Mouse (Mus musculus) left cerebral cortex, postnatal 4 days (tissue): ENCODE measurements around the gene B3galt4. TPM values are rescaled to one million over a fixed set of nuclear protein-coding genes. Genes with fewer than 3 reads are reported as not detected.

ENCODE experiments used
- DNase-seq: peaks from one replicate; pipeline ENCODE4 v3.0.0-alpha.2; 2022
- intact Hi-C: fragments of 180-260 bp; cut with DNase I; formaldehyde crosslinking; loops from one replicate; pipeline ENCODE4 v1.15.1; 2025
- total RNA-seq, 2 experiments: library from RNA; stranded (reverse); gene quantifications; 2 replicates each; pipeline ENCODE4 v1.2.3; 2021

The B3galt4 gene
- total RNA-seq, 2 experiments from 2014 or later: 6.6 to 6.8 TPM

DNA sequence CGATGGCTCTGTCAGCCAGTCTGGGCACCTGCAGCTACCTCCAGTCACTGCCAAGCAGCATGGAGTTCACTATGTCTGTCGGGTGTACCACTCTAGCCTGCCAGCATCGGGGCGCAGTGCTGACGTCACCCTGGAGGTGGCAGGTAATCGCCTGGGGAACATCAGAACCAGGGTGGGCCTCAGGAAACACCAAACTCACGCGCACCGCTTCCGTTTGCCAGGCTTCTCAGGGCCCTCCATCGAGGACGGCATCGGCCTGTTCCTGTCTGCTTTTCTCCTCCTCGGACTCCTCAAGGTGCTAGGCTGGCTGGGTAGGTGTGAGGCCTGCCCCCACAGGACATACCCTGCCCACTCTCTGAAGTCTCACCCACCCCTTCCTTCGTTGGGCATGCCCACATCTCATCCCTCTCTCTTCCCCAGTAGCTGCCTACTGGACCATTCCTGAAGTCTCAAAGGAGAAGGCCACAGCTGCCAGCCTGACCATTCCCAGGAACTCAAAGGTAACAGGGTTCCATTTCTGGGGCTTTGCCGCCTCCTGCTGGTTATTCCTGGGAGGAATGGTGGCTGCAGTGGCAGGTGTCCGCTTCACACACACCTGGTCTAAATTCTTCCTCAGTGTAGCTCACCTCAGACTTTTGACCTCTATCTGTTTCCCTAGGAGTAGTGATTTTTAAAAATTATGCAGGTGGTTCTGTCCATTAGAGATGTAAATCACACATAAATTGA is 24.9 kb downstream of the B3galt4 start:
- DNase-seq: no peak
- intact Hi-C loops: no loop called here

DNA sequence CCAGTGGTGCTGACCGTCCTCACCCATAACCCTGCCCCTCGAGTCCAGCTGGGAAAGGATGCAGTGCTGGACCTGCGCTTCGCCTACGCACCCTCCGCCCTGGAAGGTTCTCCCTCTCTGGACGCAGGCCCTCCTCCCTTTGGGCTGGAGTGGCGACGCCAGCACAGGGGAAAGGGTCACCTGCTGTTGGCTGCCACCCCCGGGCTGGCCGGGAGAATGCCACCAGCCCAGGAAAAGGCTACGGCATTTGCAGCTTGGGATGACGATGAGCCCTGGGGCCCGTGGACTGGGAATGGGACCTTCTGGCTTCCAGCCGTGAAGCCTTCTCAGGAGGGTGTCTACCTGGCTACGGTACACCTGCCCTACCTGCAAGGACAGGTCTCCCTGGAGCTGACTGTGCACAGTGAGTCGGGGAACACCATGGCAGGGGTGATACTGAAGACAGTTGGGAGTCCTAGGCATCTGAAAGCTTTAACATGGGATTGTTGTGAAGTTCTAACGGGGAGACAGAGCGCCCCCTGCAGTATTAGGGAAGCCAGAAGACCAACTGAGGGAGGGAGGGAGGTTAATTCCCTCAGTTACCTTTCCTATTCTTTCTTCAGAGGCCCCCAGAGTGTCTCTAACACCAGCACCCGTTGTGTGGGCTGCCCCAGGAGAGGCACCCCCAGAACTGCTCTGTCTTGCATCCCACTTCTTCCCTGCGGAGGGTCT is 25.7 kb downstream of the B3galt4 start:
- DNase-seq: no peak
- intact Hi-C loops: no loop called here

DNA sequence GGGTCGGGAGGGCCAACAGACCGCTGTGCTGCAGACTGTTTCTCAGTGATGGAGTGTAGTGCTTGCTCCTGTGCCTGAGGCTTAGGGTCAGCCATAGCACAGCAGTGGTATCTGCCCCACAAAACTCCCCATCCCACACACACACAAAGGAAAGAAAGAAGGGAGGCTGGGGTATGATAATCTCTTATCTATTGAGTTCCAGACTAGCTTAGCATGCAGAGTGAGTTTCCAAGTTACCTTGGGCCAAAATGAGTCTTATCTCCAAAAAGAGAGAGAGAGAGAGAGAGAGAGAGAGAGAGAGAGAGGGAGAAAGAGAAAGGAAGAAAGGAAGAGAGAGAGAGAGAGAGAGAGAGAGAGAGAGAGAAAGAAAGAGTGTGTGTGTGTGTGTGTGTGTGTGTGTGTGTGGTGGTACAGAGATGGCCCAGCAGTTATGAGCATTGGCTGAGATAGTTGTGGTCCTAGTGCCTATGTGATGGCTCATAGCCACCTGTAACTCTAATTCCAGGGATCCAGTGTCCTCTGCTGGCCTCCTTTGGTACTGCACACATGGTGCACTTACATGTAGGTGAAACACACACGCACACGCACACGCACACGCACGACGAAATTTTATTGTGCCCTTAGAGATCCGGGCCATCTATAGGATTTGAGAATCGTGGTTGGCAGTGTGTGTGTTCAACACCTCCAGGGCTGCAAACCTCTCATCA is 26.6 kb downstream of the B3galt4 start:
- intact Hi-C loops: no loop called here
- no peak for DNase-seq

DNA sequence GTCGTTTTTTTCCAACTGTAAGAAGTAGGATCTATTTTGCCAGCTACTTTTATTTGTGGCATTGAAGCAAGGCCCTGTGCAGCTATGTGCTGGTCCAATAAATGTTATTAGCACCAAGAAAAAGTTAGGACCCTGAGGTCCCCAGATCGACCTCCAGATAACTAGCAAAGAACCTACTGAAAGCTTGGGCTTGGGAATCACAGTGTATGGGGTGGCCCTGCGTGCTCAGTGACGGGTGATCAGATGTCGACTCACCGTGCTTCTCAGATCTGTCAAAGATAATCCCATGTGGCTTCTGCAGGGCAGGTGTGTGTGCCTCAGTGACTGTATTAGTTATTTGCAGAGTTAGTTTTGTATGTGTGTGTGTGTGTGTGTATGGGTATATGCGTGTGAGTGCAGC is 29.9 kb downstream of the B3galt4 start:
- DNase-seq: no peak
- intact Hi-C loops: no loop called here

DNA sequence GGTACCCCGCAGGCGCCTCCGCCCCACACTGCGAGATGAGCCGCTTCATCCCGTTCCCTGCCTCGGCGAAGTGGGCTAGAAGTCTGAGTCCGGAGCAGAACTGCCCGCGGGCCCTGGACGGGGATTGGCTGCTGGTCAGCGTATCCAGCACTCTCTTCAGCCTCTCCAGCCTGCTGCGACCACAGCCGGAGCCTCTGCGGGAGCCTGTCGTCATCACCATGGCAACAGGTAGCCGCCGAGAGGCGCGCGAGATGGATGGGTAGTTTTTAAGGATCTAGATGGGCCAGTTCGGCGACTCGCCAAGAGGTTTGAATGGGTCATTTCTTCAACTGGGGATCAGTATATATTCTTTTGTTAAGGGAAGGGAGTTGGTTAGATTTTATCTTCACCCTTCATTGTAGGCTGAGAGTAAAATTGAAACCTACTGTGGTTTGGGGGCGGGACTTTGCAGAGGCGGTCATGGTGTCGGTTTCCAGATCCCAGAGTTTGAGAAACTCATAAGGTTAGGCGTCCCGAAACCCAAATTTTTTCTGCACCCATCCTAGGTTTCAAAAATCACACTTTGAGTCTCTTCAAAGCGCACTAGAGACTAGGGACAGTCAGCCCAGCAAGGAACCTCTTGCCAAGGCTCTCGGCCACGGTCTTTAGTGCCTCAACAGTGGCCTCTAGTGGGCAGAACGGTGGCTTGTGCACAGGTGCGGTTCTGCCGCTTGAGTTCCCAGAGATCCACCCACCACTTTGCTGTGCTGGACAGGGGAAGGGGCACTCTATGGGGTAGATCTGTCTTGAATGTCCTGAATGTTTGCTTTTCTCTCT is 30.8 kb downstream of the B3galt4 start:
- peak; percentile 85 for DNase-seq
- intact Hi-C loops: no loop called here

DNA sequence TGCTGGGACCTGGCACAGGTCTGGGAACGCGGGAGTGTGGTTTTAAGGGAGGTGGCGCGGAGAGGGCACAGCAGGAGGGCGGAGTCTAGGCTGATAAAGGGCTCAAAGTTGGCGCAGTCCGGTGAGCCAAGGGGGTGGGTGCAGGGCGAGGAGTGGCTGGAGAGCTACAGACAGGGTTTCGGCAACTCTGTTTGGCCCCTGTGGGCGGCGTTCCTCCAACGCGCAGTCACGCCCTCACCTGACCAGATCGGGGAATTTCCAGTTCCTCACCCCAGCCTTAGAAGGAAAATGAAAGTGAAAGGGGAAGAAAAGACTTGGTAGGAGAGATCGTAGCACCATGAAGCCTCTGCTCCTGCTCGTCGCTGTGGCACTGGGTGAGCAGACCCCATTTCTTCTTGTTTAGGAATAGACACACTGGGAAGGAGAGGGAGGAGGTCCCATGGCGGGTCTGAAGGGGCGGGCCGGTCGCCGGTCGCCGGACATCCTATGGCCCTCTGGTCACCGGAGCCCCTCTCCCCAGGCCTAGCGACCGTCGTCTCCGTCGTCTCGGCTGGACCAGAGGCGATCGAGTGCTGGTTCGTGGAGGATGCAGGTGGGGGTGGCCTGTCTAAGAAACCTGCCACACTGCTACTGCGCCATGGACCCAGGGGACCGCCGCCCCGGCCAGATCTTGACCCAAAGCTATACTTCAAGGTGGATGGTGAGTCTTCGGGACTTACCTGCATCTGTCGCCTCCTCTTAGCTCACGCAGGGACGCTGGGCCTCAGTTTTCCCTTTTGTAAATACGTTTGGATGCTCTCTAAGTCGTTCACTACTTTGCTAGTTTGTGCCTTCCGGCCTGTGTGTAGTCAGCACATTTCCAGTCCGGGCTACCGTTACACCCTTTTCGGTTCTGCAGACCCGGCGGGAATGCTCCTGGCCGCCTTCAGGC is 31.7 kb downstream of the B3galt4 start:
- DNase-seq: peak; percentile 59
- intact Hi-C loops: no loop called here

DNA sequence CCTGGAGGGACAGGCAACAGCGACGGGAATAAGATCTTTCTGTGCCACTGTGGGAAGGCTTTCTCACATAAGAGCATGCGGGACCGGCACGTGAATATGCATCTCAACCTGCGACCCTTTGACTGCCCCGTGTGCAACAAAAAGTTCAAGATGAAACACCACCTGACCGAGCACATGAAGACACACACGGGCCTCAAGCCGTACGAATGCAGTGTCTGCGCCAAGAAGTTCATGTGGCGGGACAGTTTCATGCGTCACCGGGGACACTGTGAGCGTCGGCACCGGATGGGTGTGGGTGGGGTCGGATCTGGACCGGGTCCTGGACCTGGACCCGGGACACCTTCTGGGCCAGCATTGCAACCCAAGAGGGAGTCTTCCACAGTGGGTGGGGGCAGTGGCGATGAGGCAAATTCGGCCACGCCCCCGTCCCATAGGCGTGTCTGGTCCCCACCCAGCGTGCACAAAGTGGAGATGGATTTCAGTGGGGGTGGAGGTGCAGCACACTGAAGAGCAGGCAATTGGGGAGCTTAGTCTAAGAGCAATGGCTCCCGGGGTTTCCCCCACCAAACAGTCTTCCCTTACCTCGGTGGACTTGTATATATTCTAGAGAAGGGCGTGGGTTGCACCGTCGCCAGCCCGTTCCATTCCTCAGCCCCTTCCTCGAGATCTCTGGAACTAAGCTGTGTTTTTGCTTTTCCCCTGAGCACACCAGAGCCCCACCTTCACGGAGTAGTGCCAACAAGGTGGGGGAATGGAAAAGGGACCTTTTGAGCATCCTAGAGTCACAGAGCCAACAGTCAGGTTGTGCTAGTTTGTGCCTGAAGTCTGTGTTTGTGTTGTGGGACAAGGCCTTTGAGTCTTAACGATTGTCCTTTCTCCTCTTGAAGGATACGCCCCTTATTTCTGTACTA is 32.7 kb downstream of the B3galt4 start:
- intact Hi-C loops: no loop called here

DNA sequence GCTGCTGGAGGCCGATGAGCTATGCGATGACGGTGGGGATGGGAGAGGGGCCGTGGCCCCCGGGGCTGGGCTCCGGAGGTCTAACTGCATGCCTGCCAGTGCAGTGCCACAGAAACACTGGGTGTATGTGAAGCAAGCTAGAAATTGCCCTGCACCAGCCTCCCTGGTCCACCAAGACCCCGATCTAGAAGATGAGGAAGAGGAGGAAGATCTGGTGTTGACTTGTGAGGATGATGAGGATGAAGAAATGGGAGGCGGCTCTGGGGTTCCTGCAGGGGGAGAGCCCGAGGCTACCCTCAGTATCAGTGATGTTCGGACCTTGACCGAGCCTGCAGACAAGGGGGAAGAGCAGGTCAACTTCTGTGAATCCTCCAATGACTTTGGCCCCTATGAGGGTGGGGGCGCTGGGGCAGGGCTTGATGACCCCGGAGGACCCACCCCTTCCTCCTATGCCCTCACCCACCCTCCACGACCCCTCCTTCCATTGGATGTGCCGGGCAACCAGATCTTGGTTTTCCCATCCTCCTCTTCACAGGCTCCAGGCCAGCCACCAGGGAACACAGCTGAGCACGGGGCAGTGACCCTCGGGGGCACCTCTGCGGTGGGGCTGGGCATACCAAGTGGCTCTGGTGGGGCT is 33.5 kb downstream of the B3galt4 start:
- no peak for DNase-seq
- intact Hi-C loops: no loop called here

More for the DNA sequence above, 32.7 kb downstream of the B3galt4 start:
- no peak for DNase-seq

DNA sequence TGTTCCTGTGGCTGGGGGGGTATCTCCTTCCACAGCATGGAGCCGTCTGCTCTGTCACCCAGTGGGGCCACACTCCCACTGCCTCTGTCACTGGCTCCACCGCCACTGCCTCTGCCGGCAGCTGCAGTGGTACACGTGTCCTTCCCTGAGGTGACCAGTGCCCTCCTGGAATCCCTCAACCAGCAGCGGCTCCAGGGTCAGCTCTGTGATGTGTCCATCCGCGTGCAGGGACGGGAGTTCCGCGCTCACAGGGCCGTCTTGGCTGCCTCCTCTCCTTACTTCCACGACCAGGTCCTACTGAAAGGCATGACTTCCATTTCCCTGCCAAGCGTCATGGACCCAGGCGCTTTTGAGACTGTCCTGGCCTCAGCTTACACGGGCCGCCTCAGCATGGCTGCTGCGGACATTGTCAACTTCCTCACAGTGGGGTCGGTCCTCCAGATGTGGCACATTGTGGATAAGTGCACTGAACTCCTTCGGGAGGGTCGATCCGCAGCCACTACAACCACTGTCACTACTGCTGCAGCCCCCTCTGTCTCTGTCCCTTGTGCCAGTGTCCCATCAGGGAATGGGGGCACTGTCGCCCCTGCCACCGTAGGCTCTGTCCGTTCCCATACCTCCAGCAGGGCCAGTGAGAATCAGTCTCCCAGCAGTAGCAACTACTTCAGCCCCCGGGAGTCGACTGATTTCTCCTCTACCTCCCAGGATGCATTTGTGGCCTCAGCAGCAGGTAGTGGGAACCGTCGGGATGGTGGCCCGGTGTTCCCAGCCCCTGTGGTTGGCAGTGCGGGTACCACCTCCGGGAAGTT is 34.2 kb downstream of the B3galt4 start:
- DNase-seq: no peak
- intact Hi-C loops: no loop called here

DNA sequence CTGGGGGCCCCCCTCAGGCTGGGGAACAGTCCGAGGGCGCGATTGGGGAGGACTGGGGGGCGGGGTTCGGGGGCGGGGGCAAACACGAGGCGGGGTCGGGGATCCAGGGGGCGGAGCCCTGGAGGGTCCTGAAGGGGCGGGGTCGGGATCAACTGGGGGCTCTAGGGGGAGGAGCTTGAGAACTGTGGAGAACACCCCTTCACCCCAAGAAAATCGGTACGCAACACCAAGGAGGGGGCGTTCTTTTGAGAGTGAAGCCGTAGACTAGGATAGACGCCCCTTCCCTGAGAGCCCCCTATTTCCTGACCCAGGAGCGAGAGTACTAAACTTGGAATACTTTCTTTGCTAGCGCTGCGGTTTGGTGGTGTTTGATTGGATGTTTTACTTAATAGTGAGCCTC is 35.0 kb downstream of the B3galt4 start:
- intact Hi-C loops: no loop called here
- no peak for DNase-seq

DNA sequence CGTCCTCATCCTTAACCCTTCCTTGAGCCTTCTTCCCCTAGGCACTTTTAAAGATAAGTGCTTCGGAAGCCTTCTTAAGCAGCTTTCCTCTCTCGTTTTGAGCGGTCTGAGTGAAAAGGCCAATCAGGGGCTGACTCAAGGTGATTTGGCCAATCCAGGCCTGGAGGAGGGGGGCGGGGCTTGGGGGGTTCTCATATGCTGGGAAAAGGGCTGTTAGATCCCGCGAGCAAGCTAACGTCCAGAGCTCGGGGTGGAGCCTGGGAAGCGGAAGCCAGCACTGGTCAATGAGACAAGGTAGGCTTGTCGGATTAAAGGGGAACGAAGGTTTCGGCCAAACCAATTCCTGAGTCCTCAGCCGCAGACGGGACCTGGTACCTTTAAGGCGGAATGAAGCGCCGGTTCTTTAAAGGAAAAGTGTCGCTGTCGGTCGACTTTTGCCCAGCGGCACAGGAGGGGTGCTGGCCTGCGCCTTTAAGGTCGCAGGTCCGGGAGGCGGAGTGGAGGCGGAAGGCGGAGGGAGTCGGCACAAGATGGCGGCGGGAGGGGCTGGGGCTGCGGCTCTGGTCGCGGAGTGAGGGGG is 35.5 kb downstream of the B3galt4 start, which contains the start of the genes Tapbp and Zbtb22:
TSS of gene Tapbp (plus strand) at position 229 of the 580 bp plus-strand sequence.
TSS of gene Zbtb22 (plus strand) at position 234 of the 580 bp plus-strand sequence.
- intact Hi-C loops: no loop called here
- DNase-seq: peak; percentile 99

DNA sequence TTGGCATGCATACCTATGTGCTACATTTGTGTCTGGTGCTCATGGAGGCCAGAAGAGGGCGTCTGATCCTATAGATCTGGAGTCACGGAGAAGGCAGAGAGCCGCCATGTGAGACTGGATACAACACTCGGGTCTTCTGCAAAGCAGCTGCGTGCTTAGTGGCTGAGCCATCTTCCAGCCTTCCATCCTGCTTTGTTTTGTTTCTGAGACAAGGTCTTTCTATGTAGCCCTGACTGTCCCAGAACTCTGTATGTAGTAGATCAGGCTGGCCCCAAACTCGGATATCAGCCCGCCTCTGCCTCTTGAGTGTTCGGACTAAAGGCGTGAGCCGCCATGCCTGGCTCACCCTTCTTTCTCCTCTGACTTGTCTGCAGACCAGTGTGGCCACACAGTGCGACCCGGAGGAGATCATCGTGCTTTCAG is 36.3 kb downstream of the B3galt4 start:
- DNase-seq: no peak
- intact Hi-C loops: no loop called here

DNA sequence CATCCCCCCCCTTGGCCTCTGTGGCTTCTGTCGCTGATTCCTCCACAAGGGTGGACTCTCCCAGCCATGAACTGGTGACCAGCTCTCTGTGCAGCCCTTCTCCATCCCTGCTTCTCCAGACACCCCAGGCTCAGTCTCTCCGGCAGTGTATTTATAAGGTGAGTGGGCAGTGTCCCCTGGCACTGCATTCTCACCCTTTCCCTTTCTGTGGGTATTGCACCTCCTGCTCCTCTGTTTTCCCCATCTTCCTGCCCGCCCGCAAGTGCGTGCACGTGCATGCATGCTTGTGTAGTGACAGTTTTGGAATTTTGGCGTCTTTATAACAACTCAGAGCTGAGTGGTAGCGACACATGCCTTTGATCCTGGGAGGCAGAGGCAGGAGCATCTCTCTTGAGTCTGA is 37.4 kb downstream of the B3galt4 start:
- DNase-seq: no peak
- intact Hi-C loops: no loop called here

DNA sequence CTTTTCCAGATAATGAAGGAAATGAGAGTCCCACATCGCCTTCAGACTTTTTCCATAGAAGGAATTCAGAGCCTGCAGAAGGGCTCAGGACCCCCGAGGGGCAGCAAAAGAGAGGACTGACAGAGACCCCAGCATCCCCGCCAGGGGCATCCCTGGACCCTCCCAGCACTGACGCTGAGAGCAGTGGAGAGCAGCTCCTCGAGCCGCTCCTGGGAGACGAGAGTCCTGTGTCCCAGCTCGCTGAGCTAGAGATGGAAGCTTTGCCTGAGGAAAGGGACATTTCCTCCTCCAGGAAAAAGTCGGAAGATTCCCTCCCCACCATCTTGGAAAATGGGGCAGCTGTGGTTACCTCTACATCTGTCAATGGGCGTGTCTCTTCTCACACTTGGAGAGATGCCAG is 38.0 kb downstream of the B3galt4 start:
- intact Hi-C loops: no loop called here
- DNase-seq: no peak

DNA sequence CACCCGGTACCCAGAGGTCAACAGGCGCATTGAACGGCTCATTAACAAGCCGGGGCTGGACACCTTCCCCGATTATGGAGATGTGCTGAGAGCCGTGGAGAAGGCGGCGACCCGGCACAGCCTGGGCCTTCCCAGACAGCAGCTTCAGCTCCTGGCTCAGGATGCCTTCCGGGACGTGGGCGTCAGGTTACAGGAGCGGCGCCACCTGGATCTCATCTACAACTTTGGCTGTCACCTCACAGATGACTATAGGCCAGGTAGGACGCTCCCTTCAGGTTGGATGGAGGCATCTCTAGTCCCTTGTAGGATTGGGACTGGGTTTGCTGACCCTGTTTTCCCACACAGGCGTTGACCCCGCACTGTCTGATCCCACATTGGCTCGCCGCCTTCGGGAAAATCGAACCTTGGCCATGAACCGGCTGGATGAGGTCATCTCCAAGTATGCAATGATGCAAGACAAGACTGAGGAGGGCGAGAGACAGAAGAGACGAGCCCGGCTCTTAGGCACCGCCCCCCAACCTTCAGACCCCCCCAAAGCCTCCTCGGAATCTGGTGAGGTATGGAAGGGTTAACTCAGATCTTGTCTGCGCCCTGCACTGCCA is 39.4 kb downstream of the B3galt4 start:
- intact Hi-C loops: no loop called here
- no peak for DNase-seq

DNA sequence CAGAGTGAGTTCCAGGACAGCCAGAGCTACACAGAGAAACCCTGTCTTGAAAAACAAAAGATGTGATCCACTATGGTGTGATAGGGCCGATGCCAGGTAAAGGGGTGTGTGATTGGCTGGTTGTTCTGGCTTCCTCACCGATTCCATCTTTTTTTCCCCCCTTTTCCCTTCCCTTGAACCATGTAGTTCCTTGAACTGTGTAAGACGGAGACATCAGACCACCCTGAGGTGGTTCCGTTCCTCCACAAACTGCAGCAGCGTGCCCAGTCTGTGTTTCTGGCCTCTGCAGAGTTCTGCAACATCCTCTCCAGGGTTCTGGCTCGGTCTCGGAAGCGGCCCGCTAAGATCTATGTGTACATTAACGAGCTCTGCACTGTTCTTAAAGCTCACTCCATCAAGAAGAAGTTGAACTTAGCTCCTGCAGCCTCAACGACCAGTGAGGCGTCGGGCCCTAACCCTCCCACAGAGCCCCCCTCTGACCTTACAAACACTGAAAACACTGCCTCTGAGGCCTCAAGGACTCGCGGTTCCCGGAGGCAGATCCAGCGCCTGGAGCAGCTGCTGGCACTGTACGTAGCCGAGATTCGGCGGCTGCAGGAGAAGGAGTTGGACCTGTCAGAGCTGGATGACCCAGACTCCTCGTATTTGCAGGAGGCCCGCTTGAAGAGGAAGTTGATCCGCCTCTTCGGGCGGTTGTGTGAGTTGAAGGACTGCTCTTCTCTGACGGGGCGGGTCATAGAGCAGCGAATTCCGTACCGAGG is 40.1 kb downstream of the B3galt4 start:
- intact Hi-C loops: no loop called here
- DNase-seq: no peak
